ENCODE assay signal across 9 mouse cellular contexts in the genomic region with DNA sequence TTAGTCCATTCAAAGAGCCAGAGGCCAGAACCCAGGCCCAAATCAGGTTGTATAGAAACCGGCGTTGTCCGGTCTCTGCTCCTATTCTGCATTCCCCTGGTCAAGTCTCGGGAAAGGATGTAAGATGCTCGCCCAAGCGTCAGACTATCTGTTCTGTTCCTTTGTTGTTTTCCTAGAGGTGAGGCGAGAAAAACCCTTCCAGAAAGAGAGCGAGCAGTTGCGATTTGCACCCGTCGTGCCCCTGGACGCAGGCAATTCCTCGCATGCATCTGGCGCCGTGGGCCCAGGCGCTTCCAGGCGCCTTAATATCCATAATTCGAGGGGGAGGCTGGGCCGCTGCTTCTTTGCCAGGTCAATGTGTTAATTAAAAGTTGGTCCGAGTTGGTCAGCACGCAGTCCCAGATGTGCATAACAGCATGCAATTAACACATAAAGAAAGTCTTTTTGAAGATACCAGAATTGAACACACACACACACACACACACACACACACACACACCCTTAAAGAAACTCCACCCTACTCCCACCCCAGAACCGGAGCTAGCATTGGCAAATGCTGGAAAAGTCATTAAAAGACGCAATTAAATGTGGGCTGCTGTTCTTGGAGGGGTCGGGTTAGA. TPM values are rescaled to one million over a fixed set of nuclear protein-coding genes. Genes with fewer than 3 reads are reported as not detected.
A peak's percentile ranks its signal among the peaks of the same experiment; 100 is the strongest.
DNase-seq lines count a peak whose midpoint lies in the region; ATAC-seq and TF ChIP-seq lines count a peak whose summit lies in the region.
"Had no signal": no experiment of that assay in that cellular context is flagged by ENCODE, and none has a peak within 500 bp of the region (broad histone marks: within the 10 kb centered on the region; RNA-seq: fewer than 3 reads in every experiment).

No protein-coding gene starts in this region.

- peak overlapping the region; percentile 58 for H3K4me2 ChIP-seq in heart, embryonic 15.5 days
- H3K4me2 ChIP-seq in hindbrain, embryonic 15.5 days, result peak overlapping the region; percentile 64
- peak overlapping the region; percentile 57 for H3K4me2 ChIP-seq in midbrain, postnatal 0 days (ENCODE audit: low read depth, low read length, poor library complexity, severe bottlenecking)

- peak overlapping the region; percentile 35 for H3K4me3 ChIP-seq in heart, embryonic 15.5 days
- H3K4me3 ChIP-seq in hindbrain, embryonic 15.5 days, result peak overlapping the region; percentile 34
- H3K4me3 ChIP-seq in midbrain, postnatal 0 days (ENCODE audit: low read depth, low read length), result peak overlapping the region; percentile 25; the same call in 1 of the 2 replicates

- H3K36me3 ChIP-seq in heart, embryonic 15.5 days, result no peaks in the 10 kb centered on the region
- no peaks in the 10 kb centered on the region for H3K36me3 ChIP-seq in hindbrain, embryonic 15.5 days
- H3K36me3 ChIP-seq in midbrain, postnatal 0 days (ENCODE audit: insufficient read depth, low read length), result no peaks in the 10 kb centered on the region

- 46% methylated on average over 24 of the region's 24 CpGs for WGBS in heart, embryonic 15.5 days
- WGBS in hindbrain, embryonic 15.5 days, result 11% methylated on average over 24 of the region's 24 CpGs
- WGBS in midbrain, postnatal 0 days, result 14% methylated on average over 24 of the region's 24 CpGs

- H3K9me3 ChIP-seq in heart, embryonic 15.5 days (replicated peaks), result no peaks in the 10 kb centered on the region
- H3K9me3 ChIP-seq in hindbrain, embryonic 15.5 days, result no peaks in the 10 kb centered on the region
- H3K9me3 ChIP-seq in midbrain, postnatal 0 days (ENCODE audit: low read length), result no peaks in the 10 kb centered on the region

- no peak overlapping the region for H3K9ac ChIP-seq in heart, embryonic 15.5 days
- peak overlapping the region; percentile 35; the same call in 1 of the 2 replicates for H3K9ac ChIP-seq in hindbrain, embryonic 15.5 days
- H3K9ac ChIP-seq in midbrain, postnatal 0 days (replicated peaks; ENCODE audit: low read length, poor library complexity, severe bottlenecking), result no peak overlapping the region

- no peak for TF ChIP-seq CTCF in midbrain, postnatal 0 days (IDR thresholded peaks at IDR 0.05)

- peaks cover 49% of the 10 kb centered on the region for H3K27me3 ChIP-seq in heart, embryonic 15.5 days
- peaks cover 44% of the 10 kb centered on the region for H3K27me3 ChIP-seq in hindbrain, embryonic 15.5 days
- peaks cover 30% of the 10 kb centered on the region for H3K27me3 ChIP-seq in midbrain, postnatal 0 days (ENCODE audit: insufficient read depth, low read length)

- peaks cover 38% of the 10 kb centered on the region for H3K4me1 ChIP-seq in heart, embryonic 15.5 days (replicated peaks)
- H3K4me1 ChIP-seq in hindbrain, embryonic 15.5 days (replicated peaks), result peaks cover 60% of the 10 kb centered on the region
- peaks cover 7% of the 10 kb centered on the region; the same call in 1 of the 2 replicates for H3K4me1 ChIP-seq in midbrain, postnatal 0 days (ENCODE audit: insufficient read depth, low read length)

- H3K27ac ChIP-seq in heart, embryonic 15.5 days, result no peak overlapping the region
- H3K27ac ChIP-seq in hindbrain, embryonic 15.5 days (replicated peaks), result no peak overlapping the region
- H3K27ac ChIP-seq in midbrain, postnatal 0 days (ENCODE audit: low read depth, low read length), result no peak overlapping the region

- no peak for ATAC-seq in heart, embryonic 15.5 days (replicated peaks; ENCODE audit: insufficient number of reproducible peaks, insufficient read depth, low FRiP score, low read depth)
- no peak for ATAC-seq in hindbrain, embryonic 15.5 days (ENCODE audit: low FRiP score, low read depth)
- ATAC-seq in midbrain, postnatal 0 days (ENCODE audit: low FRiP score), result no peak

- no peak for DNase-seq in heart, postnatal 4 days
- peak; percentile 20 for DNase-seq in embryo, embryonic 9.5 days (ENCODE audit: extremely low spot score)
- no peak for DNase-seq in midbrain, postnatal 0 days (ENCODE audit: low spot score)
- no peak for DNase-seq in adipocyte (ENCODE audit: low spot score)
- DNase-seq in adrenal gland, adult (ENCODE audit: inconsistent age in 2 of 2, low spot score in 1 of 2), result no peak
- no peak for DNase-seq in spleen, postnatal 14 days (ENCODE audit: low spot score in 2 of 2)

RNA-seq across cellular contexts. Expression of gene Esrrg, which starts 3.8 kb away (rescaled TPM):
- 20.0 and 23.2 TPM in 2 replicates for polyA plus RNA-seq in heart, embryonic 15.5 days (2015; fragmentation: Nextera tagmentation; extraction: Ambion mirVana)
- total RNA-seq in heart, postnatal 4 days (2021), result 10 to 100 TPM; 37.9 to 50.1 TPM
- 33.2 and 36.6 TPM in 2 replicates for polyA plus RNA-seq in hindbrain, embryonic 15.5 days (2015; fragmentation: Nextera tagmentation; extraction: Ambion mirVana)
- 34.7 and 39.8 TPM in 2 replicates for total RNA-seq in midbrain, postnatal 0 days (2014; rRNA removed)
- 16.4 and 17.1 TPM in 2 replicates for polyA plus RNA-seq in midbrain, postnatal 0 days (2015; fragmentation: Nextera tagmentation; extraction: Ambion mirVana)
- total RNA-seq: neutrophil, adult 5-6 weeks had no signal
